Mouse (Mus musculus) forebrain, postnatal 0 days (tissue): ENCODE data around the gene Vgll4. TPM values are rescaled to one million over a fixed set of nuclear protein-coding genes. Genes with fewer than 3 reads are reported as not detected.

ENCODE experiments used
- ATAC-seq: fragments of 200-750 bp; cut with Nextera tagmentation; 2 replicates; pipeline ENCODE4 v1.8.0; 2017; ENCODE audit warnings: mild to moderate bottlenecking, moderate library complexity
- DNase-seq: peaks from one replicate; pipeline ENCODE4 v3.0.0-alpha.2; 2015
- H3K27ac ChIP-seq: fragments of 300-500 bp; sonication (generic); 2 replicates; pipeline ENCODE4 v1.5.1; 2014; ENCODE audit warnings: low read depth, mild to moderate bottlenecking, antibody characterized with exemption, low read length, moderate library complexity, mixed read lengths
- H3K27me3 ChIP-seq: fragments of 300-500 bp; sonication (generic); 2 replicates; pipeline ENCODE4 v1.6.1; 2014; ENCODE audit warnings: mild to moderate bottlenecking, low read length, mixed read lengths; ENCODE audit not compliant: insufficient read depth
- H3K36me3 ChIP-seq: fragments of 300-500 bp; sonication (generic); 2 replicates; pipeline ENCODE4 v1.6.1; 2014; ENCODE audit warnings: mild to moderate bottlenecking, moderate library complexity; ENCODE audit not compliant: insufficient read depth
- H3K4me1 ChIP-seq: fragments of 300-500 bp; sonication (generic); 2 replicates; pipeline ENCODE4 v1.6.1; 2014; ENCODE audit warnings: antibody characterized with exemption; ENCODE audit not compliant: insufficient read depth
- H3K4me2 ChIP-seq: fragments of 300-500 bp; sonication (generic); 2 replicates; pipeline ENCODE4 v1.6.1; 2014; ENCODE audit warnings: low read depth, mild to moderate bottlenecking, moderate library complexity
- H3K4me3 ChIP-seq: fragments of 300-500 bp; sonication (generic); 2 replicates; pipeline ENCODE4 v1.5.1; 2014; ENCODE audit warnings: low read depth, low read length, mixed read lengths
- H3K9ac ChIP-seq: fragments of 300-500 bp; sonication (generic); 2 replicates; pipeline ENCODE4 v1.6.1; 2014; ENCODE audit warnings: mild to moderate bottlenecking
- H3K9me3 ChIP-seq: fragments of 300-500 bp; sonication (generic); 2 replicates; pipeline ENCODE4 v1.6.1; 2016; ENCODE audit warnings: low read length
- CTCF ChIP-seq: sonication (generic); IDR thresholded peaks from 2 replicates; pipeline ENCODE4 v1.5.1; 2016; ENCODE audit warnings: antibody characterized with exemption, control low read depth, low read depth
- WGBS: fragments of 180-500 bp; shearing (Covaris S2); extraction: QIAGEN DNeasy Blood & Tissue Kit; methylation state at CpG from one replicate; pipeline ENCODE4 v1.1.7; 2014; 5-methylcytosine and 5-hydroxymethylcytosine counted together
- polyA plus RNA-seq: library from polyadenylated mRNA; unstranded; fragments of >200 nt; fragmentation: Nextera tagmentation; extraction: Ambion mirVana; gene quantifications from 2 replicates; pipeline ENCODE4 v1.2.1, GENCODE M21; 2015
- total RNA-seq: library from RNA; depleted of rRNA; stranded (reverse); fragments of >200 nt; gene quantifications from 2 replicates; pipeline ENCODE4 v1.2.3, GENCODE M21; 2014

Gene Vgll4
- total and polyA plus RNA-seq, 2 experiments from 2014 or later = 58.0 to 59.2 TPM

DNA sequence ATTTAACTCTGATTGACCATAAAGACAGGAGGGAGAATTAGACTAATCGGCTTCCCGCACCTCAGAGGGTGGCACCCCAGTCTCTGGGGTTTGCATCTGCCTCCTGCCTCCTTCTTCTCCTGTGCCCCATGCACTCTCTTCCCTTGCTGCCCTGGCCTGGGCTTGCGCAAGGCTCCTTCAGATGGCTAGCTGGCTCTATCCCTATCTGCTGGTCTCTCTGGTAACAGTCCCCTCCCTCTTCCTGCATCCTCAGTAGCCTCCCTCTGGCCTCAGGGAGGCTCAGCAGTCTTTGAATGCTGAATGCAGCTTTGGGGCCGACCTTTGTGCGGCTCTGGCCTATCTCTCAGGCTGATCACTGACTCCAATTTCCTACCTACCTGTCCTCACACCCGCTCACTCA is 37.2 kb upstream of the Vgll4 start:
- Histone ChIP-seq H3K9ac (no peak overlapping the region), H3K27ac (no peak overlapping the region), H3K36me3 (peaks cover 20% of the 10 kb centered on the region), H3K4me1 (no peaks in the 10 kb centered on the region), H3K27me3 (no peaks in the 10 kb centered on the region), H3K9me3 (no peaks in the 10 kb centered on the region), H3K4me2 (no peak overlapping the region), H3K4me3 (no peak overlapping the region)
- DNase-seq (no peak), ATAC-seq (no peak)
- WGBS = 56% methylated on average over 6 of the region's 6 CpGs
- no peak for TF ChIP-seq CTCF

DNA sequence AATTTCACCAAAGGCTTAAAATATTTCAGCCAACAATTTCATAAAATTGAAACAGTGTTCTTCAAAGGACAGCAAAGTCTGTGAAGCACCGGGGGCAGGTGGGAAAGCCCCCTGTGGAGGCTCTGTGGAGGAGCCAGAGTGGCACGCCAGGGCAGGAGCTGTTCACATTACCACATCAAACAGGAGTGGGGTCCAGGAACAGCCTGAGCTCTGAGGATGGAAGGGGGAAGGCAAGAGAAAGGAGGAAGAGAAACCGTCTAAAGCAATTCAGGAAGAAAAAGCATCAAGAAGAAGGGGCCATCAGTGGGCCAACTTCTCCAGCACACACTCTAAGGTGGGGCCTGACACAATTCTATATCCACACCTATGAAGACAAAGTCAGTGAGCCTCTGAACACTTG is 36.3 kb upstream of the Vgll4 start:
- H3K36me3 ChIP-seq = peaks cover 14% of the 10 kb centered on the region

DNA sequence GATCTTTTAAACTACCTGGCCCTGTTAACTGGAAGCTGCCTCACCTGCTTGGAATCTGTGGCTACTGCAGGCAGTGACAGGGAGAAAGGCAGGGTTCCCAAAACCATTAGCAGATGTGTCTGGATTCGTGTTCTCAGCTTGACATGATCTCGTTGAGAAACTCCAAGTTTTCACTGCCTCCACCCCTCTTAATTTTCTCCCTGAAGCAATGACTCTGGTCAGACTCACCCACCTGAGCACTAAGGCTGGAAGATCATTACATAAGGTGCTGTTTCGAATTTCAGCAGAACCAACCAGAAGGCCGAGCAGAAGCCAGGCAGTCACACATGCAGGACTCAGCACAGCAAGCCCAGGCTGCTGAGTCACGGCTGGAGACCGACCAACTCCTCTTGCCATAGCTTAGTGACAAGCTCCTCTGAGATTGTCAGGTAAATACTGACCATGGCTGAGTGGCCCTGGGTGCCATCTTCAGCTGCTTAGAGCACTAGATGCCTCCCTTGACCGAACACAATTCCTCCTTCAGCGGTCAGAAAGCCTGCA is 35.6 kb upstream of the Vgll4 start:
- H3K4me2 ChIP-seq = no peak overlapping the region
- no peak for TF ChIP-seq CTCF
- H3K36me3 ChIP-seq = peaks cover 10% of the 10 kb centered on the region
- H3K4me1 ChIP-seq = no peaks in the 10 kb centered on the region
- no peak overlapping the region for H3K27ac ChIP-seq
- no peak overlapping the region for H3K4me3 ChIP-seq
- ATAC-seq (no peak), DNase-seq (no peak)
- no peaks in the 10 kb centered on the region for H3K27me3 ChIP-seq
- 86% methylated on average over 8 of the region's 8 CpGs for WGBS
- no peak overlapping the region for H3K9ac ChIP-seq
- no peaks in the 10 kb centered on the region for H3K9me3 ChIP-seq

More for the DNA sequence above, 36.3 kb upstream of the Vgll4 start:
- no peaks in the 10 kb centered on the region for H3K27me3 ChIP-seq
- no peak overlapping the region for H3K27ac ChIP-seq
- TF ChIP-seq CTCF = no peak
- no peaks in the 10 kb centered on the region for H3K9me3 ChIP-seq
- no peaks in the 10 kb centered on the region for H3K4me1 ChIP-seq
- DNase-seq (no peak), ATAC-seq (no peak)
- no peak overlapping the region for H3K4me3 ChIP-seq
- H3K4me2 ChIP-seq = no peak overlapping the region
- 70% methylated on average over 3 of the region's 3 CpGs for whole genome bisulfite sequencing
- H3K9ac ChIP-seq = no peak overlapping the region

DNA sequence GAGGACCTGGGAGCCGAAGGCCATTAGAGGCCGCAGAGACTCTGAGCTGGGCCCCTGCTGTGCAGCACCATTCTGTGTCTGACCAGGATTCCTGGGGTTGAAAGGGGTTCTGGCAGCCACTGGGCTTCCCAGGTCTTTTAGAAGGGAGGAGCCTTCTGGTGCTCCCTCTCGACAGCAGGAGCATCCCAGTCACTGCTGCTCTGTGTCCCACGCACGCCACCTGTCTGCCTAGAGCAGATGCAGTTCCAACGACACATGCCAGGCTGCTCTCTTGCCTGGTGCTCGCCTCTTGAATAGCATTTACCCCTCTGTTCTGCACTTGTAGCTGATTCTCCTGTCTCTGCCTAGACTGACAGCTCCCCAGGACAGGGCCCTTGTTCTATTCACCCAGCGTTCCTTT is 34.8 kb upstream of the Vgll4 start:
- H3K4me3 ChIP-seq = no peak overlapping the region
- H3K9me3 ChIP-seq = no peaks in the 10 kb centered on the region
- no peaks in the 10 kb centered on the region for H3K4me1 ChIP-seq
- no peak overlapping the region for H3K9ac ChIP-seq
- no peak for TF ChIP-seq CTCF
- H3K27me3 ChIP-seq = no peaks in the 10 kb centered on the region
- H3K36me3 ChIP-seq = 0 out of 2 replicates have a peak, but pooled peaks cover 4% of the 10 kb centered on the region
- no peak overlapping the region for H3K27ac ChIP-seq
- 65% methylated on average over 8 of the region's 8 CpGs for WGBS
- H3K4me2 ChIP-seq = no peak overlapping the region
- peak; percentile 30 for DNase-seq
- ATAC-seq = no peak

DNA sequence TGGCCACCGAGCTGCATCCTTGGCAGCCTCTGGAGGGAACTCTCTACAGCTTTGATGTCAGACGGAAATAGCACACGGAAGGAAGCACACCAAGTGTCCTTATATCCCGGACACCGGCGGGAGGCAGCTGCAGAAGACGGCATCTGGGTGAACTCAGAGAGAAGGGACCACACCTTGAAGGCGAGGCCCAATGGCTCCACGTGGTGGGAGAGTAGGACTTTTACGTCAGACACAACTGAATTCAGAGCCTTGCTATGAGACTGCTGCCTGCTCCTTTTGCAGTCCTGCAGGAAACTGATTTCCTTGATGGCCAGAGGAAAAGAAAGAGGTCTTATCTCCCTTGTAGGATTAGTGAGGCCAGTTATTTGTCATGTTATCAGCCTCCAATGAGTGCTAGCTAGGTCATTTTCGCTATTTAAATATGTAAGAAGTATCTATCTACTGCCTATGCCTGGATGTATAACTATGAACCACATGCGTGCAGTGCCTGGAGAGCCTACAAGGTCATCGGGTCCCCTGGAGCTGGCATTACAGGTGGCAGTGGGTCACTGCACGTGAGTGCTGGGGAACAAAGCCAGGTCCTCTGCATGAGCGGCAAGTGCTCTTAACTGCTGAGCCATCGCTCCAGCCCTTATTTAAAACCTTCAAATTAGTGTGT is 28.7 kb upstream of the Vgll4 start:
- H3K4me2 ChIP-seq = no peak overlapping the region
- no peaks in the 10 kb centered on the region for H3K36me3 ChIP-seq
- no peak overlapping the region for H3K27ac ChIP-seq
- no peak overlapping the region for H3K9ac ChIP-seq
- WGBS = 87% methylated on average over 16 of the region's 16 CpGs
- no peak for TF ChIP-seq CTCF
- no peak overlapping the region for H3K4me3 ChIP-seq
- ATAC-seq = no peak
- no peak for DNase-seq
- H3K4me1 ChIP-seq = no peaks in the 10 kb centered on the region
- 0 out of 2 replicates have a peak, but pooled peaks cover 2% of the 10 kb centered on the region for H3K9me3 ChIP-seq
- H3K27me3 ChIP-seq = no peaks in the 10 kb centered on the region

DNA sequence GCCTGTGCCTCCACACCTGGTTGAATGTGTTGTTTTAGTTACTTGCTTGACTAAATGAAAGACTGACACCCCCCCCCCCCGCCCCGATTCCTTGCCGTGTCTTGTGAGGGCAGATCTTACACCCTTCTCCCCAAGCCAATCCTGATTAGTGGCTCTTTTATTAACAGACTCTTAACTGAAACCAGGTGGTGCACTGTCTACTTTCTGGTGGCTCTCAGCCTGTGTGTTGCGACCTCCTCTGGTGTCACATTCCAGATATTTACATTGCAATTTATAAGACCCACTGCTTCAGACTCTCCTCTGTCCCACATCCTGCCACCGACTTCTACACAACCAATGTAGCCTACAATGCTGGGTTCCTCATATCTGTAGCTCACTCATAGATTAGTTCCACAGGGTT is 27.7 kb upstream of the Vgll4 start:
- ATAC-seq = no peak
- 0 out of 2 replicates have a peak, but pooled peaks cover 2% of the 10 kb centered on the region for H3K9me3 ChIP-seq

DNA sequence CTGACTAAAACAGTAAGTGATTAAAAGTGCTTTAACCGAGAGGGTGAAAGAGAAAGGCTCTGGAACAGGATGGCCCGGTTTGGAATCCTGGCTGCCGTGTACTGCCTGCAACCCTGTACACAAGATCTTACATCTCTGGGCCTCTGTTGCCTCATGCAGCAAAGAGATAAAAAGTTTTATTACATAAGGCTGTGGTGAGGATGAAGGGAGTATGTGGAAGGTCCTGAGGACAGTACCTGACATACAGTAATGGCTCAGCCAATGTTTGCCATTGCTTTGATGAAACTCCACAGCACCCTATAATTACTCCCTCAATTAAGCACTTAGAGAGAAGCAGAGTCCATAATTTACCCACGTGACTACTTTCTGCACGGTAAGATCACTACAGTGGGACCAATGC is 27.1 kb upstream of the Vgll4 start:
- DNase-seq = no peak
- Histone ChIP-seq H3K36me3 (no peaks in the 10 kb centered on the region), H3K4me1 (no peaks in the 10 kb centered on the region), H3K9me3 (0 out of 2 replicates have a peak, but pooled peaks cover 2% of the 10 kb centered on the region), H3K27ac (no peak overlapping the region), H3K27me3 (no peaks in the 10 kb centered on the region), H3K4me2 (no peak overlapping the region), H3K4me3 (no peak overlapping the region), H3K9ac (no peak overlapping the region)
- 72% methylated on average over 5 of the region's 5 CpGs for WGBS
- TF ChIP-seq CTCF = no peak
- no peak for ATAC-seq

More for the DNA sequence above, 27.7 kb upstream of the Vgll4 start:
- Histone ChIP-seq H3K27me3 (no peaks in the 10 kb centered on the region), H3K4me3 (no peak overlapping the region), H3K9ac (no peak overlapping the region), H3K36me3 (no peaks in the 10 kb centered on the region), H3K4me1 (no peaks in the 10 kb centered on the region), H3K27ac (no peak overlapping the region), H3K4me2 (no peak overlapping the region)
- no peak for TF ChIP-seq CTCF
- no peak for DNase-seq
- 83% methylated on average over 5 of the region's 5 CpGs for whole genome bisulfite sequencing
